In the genomic region with DNA sequence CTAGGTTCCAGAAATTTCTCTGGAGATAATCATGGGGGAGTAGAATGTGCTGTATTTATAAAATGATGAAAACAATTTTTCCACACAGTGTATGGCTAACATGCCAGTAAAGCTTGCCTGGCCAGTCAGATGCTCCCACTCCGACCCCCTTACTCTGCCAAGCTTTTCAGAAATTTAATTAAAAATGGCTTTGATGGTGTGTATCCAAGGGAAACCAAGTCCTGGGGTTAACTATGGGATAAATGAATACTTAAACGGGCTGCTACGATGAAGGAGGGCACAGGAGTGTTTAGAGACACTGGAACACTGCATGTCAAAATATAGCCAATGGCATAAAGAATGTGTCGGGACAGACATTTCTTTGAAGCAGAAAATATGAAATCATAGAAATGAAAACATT, we compare ENCODE assay signal across 13 mouse cellular contexts.
"Had no signal": no experiment of that assay in that cellular context is flagged by ENCODE, and none has a peak within 500 bp of the region (broad histone marks: within the 10 kb centered on the region; RNA-seq: fewer than 3 reads in every experiment).

No protein-coding gene starts in this region.

- DNase-seq: kidney, adult 2 months; kidney, postnatal 25 days; layer of hippocampus, adult 9-11 months; liver, embryonic 13.5 days; lung, adult 2 months; lung, postnatal 14 days; lung, postnatal 4 days; thymus, adult 18-20 months; thymus, postnatal 36 days had no signal

- H3K4me3 ChIP-seq: layer of hippocampus, adult 2 months; liver, embryonic 13.5 days; myocyte; neural tube, embryonic 13.5 days had no signal

- H3K27me3 ChIP-seq: liver, embryonic 13.5 days; neural tube, embryonic 13.5 days had no signal

- H3K4me1 ChIP-seq: liver, embryonic 13.5 days; neural tube, embryonic 13.5 days had no signal

- H3K4me2 ChIP-seq: liver, embryonic 13.5 days; neural tube, embryonic 13.5 days had no signal

- H3K9me3 ChIP-seq: liver, embryonic 13.5 days had no signal

- H3K36me3 ChIP-seq: liver, embryonic 13.5 days; neural tube, embryonic 13.5 days had no signal

- H3K9ac ChIP-seq: liver, embryonic 13.5 days; neural tube, embryonic 13.5 days had no signal

- H3K27ac ChIP-seq: kidney, postnatal 0 days; layer of hippocampus, adult 2 months; liver, embryonic 13.5 days; neural tube, embryonic 13.5 days had no signal
